Mouse (Mus musculus) heart, embryonic 16.5 days (tissue): ENCODE results near the gene Arl6ip5. TPM values are rescaled to one million over a fixed set of nuclear protein-coding genes. Genes with fewer than 3 reads are reported as not detected.
"Not testable (repeated sequence)": the region's sequence is repeated elsewhere in the genome, so short reads cannot be mapped to it uniquely, and the experiment has no call there.

Experiments
- ATAC-seq: fragments of 200-750 bp; cut with Nextera tagmentation; replicated peaks from 2 replicates; pipeline ENCODE4 v1.8.0; 2017; ENCODE audit warnings: moderate number of reproducible peaks; ENCODE audit not compliant: insufficient read depth, low FRiP score; ENCODE audit errors: extremely low read depth
- H3K27ac ChIP-seq: fragments of 300-500 bp; sonication (generic); 2 replicates; pipeline ENCODE4 v1.5.1; 2014; ENCODE audit warnings: mild to moderate bottlenecking, low read length, control low read depth, moderate library complexity
- H3K27me3 ChIP-seq: fragments of 300-500 bp; sonication (generic); 2 replicates; pipeline ENCODE4 v1.6.1; 2014; ENCODE audit warnings: low read length, mixed read lengths; ENCODE audit not compliant: control insufficient read depth, insufficient read depth
- H3K36me3 ChIP-seq: fragments of 300-500 bp; sonication (generic); 2 replicates; pipeline ENCODE4 v1.6.1; 2014; ENCODE audit not compliant: control insufficient read depth, insufficient read depth
- H3K4me1 ChIP-seq: fragments of 300-500 bp; sonication (generic); 2 replicates; pipeline ENCODE4 v1.6.1; 2014; ENCODE audit warnings: low read length, mixed read lengths; ENCODE audit not compliant: control insufficient read depth, insufficient read depth
- H3K4me2 ChIP-seq: fragments of 300-500 bp; sonication (generic); 2 replicates; pipeline ENCODE4 v1.6.1; 2014; ENCODE audit warnings: low read depth, mild to moderate bottlenecking, control low read depth, low read length
- H3K4me3 ChIP-seq: fragments of 300-500 bp; sonication (generic); 2 replicates; pipeline ENCODE4 v1.5.1; 2014; ENCODE audit warnings: mild to moderate bottlenecking, control low read depth, low read length
- H3K9ac ChIP-seq: fragments of 300-500 bp; sonication (generic); 2 replicates; pipeline ENCODE4 v1.6.1; 2014; ENCODE audit warnings: low read length, control low read depth
- H3K9me3 ChIP-seq: fragments of 300-500 bp; sonication (generic); replicated peaks from 2 replicates; pipeline ENCODE4 v1.6.1; 2016; ENCODE audit warnings: low read length; ENCODE audit not compliant: control insufficient read depth
- WGBS: fragments of 180-500 bp; shearing (Covaris S2); extraction: QIAGEN DNeasy Blood & Tissue Kit; methylation state at CpG from one replicate; pipeline ENCODE4 v1.1.7; 2014; 5-methylcytosine and 5-hydroxymethylcytosine counted together
- polyA plus RNA-seq: library from polyadenylated mRNA; unstranded; fragments of >200 nt; fragmentation: Nextera tagmentation; extraction: Ambion mirVana; gene quantifications from 2 replicates; pipeline ENCODE4 v1.2.1, GENCODE M21; 2015

Arl6ip5 gene
- polyA plus RNA-seq, 1 experiment from 2014 or later, result 107 TPM

DNA sequence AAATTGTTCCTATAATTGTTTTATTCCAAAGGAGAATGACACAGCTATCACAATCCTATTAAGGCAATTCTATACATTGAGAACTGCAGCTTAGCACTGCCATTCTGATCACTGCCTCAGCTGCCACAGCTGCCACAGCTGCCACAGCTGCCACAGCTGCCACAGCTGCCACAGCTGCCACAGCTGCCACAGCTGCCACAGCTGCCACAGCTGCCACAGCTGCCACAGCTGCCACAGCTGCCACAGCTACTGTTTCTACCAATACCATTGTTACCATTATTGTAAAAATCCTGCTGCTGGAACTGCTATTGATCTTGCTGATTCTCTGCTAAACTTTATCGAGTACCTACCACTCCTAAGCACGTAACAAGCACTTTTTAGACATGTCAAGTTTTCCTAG is 49.4 kb downstream of the Arl6ip5 start:
- not testable (repeated sequence) for H3K4me3 ChIP-seq, H3K4me2 ChIP-seq, H3K9me3 ChIP-seq, H3K27ac ChIP-seq, H3K9ac ChIP-seq, H3K27me3 ChIP-seq, H3K36me3 ChIP-seq, ATAC-seq
- H3K4me1 ChIP-seq, result peaks cover 12% of the 10 kb centered on the region
- WGBS, result 94% methylated on average over 2 of the region's 2 CpGs

DNA sequence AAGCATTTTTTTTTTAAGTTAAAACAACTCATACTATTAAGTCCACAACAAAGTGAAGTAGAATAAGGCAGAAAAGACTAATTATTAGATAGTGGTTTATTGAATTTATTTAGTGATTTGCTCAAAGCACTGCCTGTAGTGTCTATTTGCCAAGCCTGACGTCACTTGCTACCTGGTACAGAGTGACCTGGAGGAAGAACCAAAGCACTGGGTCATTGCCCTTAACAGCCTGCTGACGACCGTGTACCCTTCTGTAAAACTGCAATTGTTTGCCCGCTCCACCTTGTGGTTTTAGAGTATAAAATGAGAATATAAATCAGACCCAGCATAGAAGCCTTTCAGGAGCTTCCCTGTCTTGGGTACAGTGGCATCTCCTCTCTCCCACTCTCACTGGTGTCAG is 51.7 kb downstream of the Arl6ip5 start:
- H3K9ac ChIP-seq, result no peak overlapping the region
- H3K36me3 ChIP-seq, result no peaks in the 10 kb centered on the region
- 69% methylated on average over 4 of the region's 4 CpGs for WGBS
- no peaks in the 10 kb centered on the region for H3K27me3 ChIP-seq
- H3K27ac ChIP-seq, result no peak overlapping the region
- H3K9me3 ChIP-seq, result no peaks in the 10 kb centered on the region
- no peak overlapping the region for H3K4me3 ChIP-seq
- peaks cover 19% of the 10 kb centered on the region for H3K4me1 ChIP-seq
- H3K4me2 ChIP-seq, result no peak overlapping the region
- ATAC-seq, result no peak

DNA sequence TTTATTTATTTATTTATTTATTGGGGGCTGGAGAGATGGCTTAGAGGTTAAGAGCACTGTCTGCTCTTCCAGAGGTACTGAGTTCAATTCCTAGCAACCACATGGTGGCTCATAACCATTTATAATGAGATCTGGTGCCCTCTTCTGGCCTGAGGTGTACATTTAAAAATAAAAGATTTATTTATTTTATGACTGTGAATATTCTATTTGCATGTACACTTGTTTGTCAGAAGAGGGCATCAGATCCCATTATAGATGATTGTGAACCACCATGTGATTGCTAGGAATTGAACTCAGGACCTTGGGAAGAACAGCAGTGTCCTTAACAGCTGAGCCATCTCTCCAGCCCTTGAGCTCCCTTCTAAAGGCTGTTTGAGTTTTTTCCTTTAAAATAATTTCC is 53.3 kb downstream of the Arl6ip5 start:
- H3K27ac ChIP-seq, H3K36me3 ChIP-seq, ATAC-seq, H3K9ac ChIP-seq, H3K27me3 ChIP-seq, H3K4me2 ChIP-seq, H3K9me3 ChIP-seq, H3K4me3 ChIP-seq: not testable (repeated sequence)
- peaks cover 19% of the 10 kb centered on the region for H3K4me1 ChIP-seq

DNA sequence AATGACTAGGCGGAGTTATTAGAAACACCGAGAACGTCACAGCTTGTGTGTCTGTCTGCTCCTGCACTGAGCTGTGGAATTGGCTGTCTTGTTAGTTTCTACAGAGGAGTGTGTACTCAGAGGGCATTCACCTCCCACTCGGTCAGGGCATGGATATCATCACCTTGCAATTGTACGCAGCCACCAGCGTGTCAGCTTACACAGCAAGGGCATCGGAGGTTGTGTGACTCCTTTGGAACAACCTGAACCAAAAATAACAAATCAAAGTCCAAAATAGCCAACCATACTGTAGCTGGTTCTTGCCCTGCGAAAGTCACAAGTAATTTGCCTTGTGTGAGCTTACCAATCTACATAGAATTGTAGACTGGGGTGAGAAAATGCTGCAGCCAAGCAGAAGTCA is 54.8 kb downstream of the Arl6ip5 start:
- Histone ChIP-seq H3K27me3 (no peaks in the 10 kb centered on the region), H3K4me1 (peaks cover 12% of the 10 kb centered on the region), H3K4me2 (peak overlapping the region; percentile 40), H3K9ac (peak overlapping the region; percentile 46; the same call in 1 of the 2 replicates), H3K4me3 (no peak overlapping the region), H3K9me3 (no peaks in the 10 kb centered on the region), H3K27ac (peak overlapping the region; percentile 96), H3K36me3 (no peaks in the 10 kb centered on the region)
- ATAC-seq, result peak; percentile 87
- 40% methylated on average over 8 of the region's 8 CpGs for WGBS

DNA sequence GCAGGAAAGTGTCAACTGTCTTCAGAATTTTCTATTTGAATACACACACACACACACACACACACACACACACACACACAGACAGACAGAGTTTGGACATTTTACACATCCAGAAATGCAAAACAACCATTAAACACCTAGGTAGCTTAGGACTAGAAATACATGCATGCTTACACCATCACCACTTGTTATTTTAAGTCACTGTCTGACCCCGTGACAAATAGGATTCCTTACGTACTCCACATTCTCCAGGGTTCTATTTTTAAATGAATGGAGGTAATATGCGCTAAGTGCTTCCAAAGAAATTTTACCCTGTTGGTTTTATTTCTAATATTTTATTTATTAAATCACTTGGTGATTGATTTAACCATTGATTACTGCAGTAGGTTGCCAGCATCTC is 55.2 kb downstream of the Arl6ip5 start:
- WGBS, result 38% methylated on average over 3 of the region's 3 CpGs
- Histone ChIP-seq H3K27me3 (no peaks in the 10 kb centered on the region), H3K4me2 (peak overlapping the region; percentile 40), H3K27ac (peak overlapping the region; percentile 96), H3K9me3 (no peaks in the 10 kb centered on the region), H3K9ac (no peak overlapping the region; the same call in 1 of the 2 replicates), H3K4me3 (no peak overlapping the region), H3K4me1 (peaks cover 12% of the 10 kb centered on the region), H3K36me3 (no peaks in the 10 kb centered on the region)
- ATAC-seq, result peak; percentile 88

DNA sequence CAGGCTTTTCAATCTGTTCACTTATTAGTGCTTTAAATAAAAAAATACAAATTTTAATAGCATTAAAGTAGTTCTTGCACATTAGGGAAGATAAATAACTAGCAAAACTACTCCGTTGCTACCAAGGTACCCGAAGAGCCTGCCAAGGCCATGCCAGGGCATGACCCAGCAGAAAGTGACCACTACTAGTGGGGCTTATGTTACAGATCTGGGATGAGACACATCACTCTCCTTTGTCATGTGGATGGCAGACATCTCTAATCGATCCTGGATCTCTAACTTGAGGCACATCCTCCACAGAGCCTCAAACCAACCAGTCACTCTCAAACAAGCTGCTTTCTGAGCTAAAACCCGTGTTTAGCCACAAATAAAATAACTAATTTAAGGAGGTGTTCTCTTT is 56.2 kb downstream of the Arl6ip5 start:
- H3K9ac ChIP-seq, result no peak overlapping the region
- no peaks in the 10 kb centered on the region for H3K36me3 ChIP-seq
- 73% methylated on average over 4 of the region's 4 CpGs for WGBS
- no peak overlapping the region for H3K4me2 ChIP-seq
- no peak for ATAC-seq
- peaks cover 12% of the 10 kb centered on the region for H3K4me1 ChIP-seq
- no peak overlapping the region for H3K27ac ChIP-seq
- no peaks in the 10 kb centered on the region for H3K27me3 ChIP-seq
- H3K9me3 ChIP-seq, result no peaks in the 10 kb centered on the region
- no peak overlapping the region for H3K4me3 ChIP-seq

DNA sequence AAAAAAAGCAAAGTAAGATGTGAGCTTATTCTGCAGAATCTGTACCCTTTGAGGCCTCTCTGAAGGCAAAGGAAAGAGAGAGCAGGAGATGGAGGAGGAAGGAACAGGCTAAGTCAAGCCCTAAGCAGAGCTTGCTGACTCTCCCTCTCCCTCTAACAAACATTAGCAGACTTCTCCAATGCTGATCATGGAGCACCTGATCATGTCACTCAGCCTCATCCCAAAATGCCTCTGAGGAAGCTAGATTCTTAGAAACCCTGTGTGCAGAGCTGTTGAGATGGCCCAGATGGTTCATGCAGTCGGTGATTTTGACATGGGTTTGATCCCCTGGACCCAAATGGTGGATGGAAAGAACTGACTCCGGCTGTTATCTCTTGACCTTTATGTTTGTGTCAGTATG is 56.6 kb downstream of the Arl6ip5 start:
- H3K4me2 ChIP-seq, result no peak overlapping the region
- ATAC-seq, result no peak
- H3K9me3 ChIP-seq, result no peaks in the 10 kb centered on the region
- H3K36me3 ChIP-seq, result no peaks in the 10 kb centered on the region
- H3K4me1 ChIP-seq, result peaks cover 12% of the 10 kb centered on the region
- WGBS, result 79% methylated on average over 2 of the region's 2 CpGs
- no peak overlapping the region for H3K27ac ChIP-seq
- no peak overlapping the region for H3K4me3 ChIP-seq
- H3K9ac ChIP-seq, result no peak overlapping the region
- H3K27me3 ChIP-seq, result no peaks in the 10 kb centered on the region

DNA sequence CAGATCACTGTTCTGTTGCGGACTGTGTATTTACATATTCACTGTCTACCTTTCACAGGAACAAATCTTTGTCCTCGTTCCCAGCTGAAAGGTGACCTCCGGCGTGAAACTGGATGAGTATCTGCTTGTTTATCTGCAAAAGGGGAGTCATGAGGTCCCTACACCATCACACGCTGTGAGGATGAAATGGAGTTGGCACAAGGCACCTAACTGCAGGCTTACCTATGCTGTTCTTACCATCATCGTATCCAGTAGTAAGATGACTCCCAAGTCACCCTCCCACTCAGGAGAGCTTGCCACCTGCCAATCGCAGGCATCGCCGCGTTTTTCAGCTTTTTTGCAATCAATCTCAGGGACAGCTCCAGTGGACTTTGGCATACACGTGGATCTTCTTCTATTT is 59.1 kb downstream of the Arl6ip5 start:
- H3K9ac ChIP-seq, result no peak overlapping the region
- ATAC-seq, result no peak
- H3K4me3 ChIP-seq, result no peak overlapping the region
- H3K36me3 ChIP-seq, result no peaks in the 10 kb centered on the region
- H3K27ac ChIP-seq, result no peak overlapping the region
- H3K27me3 ChIP-seq, result no peaks in the 10 kb centered on the region
- no peaks in the 10 kb centered on the region for H3K9me3 ChIP-seq
- peaks cover 12% of the 10 kb centered on the region for H3K4me1 ChIP-seq
- WGBS, result 75% methylated on average over 11 of the region's 11 CpGs
- no peak overlapping the region for H3K4me2 ChIP-seq

DNA sequence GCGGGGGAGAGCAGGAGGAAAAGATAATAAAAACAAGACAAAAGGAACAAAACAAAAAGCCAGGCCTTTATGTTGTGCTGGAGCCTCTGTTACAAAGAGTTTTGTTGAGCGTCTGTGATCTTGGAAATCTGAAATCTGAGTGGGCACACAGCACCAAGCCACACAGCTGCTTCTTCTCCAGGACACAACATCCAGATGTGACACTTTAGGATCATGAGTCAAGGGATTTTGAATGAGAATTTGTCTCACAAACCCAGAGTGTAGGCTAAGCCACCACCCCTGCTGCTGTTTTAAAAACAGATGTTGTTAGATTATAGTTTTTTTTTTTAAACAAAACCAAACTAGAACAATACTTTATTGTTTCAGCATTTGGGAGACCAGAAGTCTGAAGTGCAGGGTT is 61.9 kb downstream of the Arl6ip5 start:
- Histone ChIP-seq H3K4me2 (no peak overlapping the region), H3K9ac (no peak overlapping the region), H3K4me3 (no peak overlapping the region), H3K36me3 (no peaks in the 10 kb centered on the region), H3K9me3 (no peaks in the 10 kb centered on the region), H3K4me1 (peaks cover 8% of the 10 kb centered on the region), H3K27me3 (no peaks in the 10 kb centered on the region), H3K27ac (no peak overlapping the region)
- ATAC-seq, result no peak
- WGBS, result 68% methylated on average over 2 of the region's 2 CpGs
